Mouse (Mus musculus): ENCODE measurements around the gene Olfr617.
"Not testable (repeated sequence)": the region's sequence is repeated elsewhere in the genome, so short reads cannot be mapped to it uniquely, and the experiment has no call there.

The Olfr617 gene

DNA sequence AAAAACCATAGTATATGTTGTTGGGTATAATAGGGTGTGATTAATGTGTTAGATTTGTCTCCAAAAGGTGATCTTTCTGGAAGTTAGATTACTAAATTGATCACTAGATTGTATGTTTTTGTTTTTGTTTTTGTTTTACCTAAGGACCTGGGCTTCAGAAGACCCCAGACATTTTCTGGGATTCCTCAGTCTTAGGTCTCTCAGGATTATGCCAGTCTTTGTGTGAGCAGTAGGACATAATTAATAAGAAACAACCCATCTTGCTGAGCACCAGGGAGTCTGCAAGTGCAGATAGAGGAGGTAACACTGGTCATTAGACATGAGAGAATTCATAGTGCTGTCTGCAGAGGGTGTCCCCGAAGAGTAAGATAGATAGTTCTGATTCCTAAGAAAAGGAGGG lies at the start of gene Olfr617:
TSS of gene Olfr617 (plus strand) at position 301 of the 400 bp plus-strand sequence.
- DNase-seq (ENCODE audit: low spot score in 2 of 2): no peak

DNA sequence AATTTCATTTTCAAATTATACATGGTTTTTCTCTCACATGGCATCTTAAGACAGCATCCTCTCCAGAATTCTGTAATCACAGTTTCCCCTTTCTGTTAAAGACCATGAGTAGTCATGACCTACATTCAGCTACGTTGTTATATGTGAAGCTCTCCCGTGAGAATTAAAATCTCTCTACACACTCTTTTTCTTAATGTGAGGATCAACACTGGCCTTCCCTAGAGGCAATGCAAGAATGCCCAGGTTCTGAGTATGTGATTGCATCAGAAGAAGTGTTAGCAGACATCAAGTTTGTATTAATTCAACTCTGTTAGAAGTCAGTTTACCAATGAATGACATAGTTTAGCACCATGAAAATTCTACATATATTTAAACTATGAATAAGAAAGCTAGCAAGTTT lies 30.2 kb upstream of the Olfr617 start, which contains the start of gene Olfr612:
TSS of gene Olfr612 (minus strand) at position 101 of the 400 bp plus-strand sequence.
- DNase-seq (ENCODE audit: low spot score in 2 of 2): not testable (repeated sequence)

DNA sequence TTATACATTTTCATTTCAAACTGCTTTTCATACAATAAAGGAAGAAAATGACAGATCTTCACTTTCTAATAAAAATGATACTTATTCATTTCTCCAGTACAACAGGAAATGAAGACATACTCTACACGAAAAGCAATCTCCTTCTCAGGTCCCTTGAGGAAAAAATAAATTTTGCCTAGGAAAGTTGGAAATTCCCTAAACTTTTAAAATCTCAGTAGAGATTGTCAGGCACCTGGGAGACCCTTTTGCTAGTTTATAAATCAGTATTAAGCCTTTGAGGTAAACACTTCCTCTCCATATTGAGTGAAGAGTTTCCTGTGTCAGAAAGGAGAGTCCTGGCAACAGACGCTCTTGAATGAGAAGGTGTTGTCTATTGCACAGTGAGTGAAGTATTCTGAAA lies 25.1 kb upstream of the Olfr617 start, which contains the start of gene Olfr613:
TSS of gene Olfr613 (plus strand) at position 301 of the 400 bp plus-strand sequence.
- DNase-seq (ENCODE audit: low spot score in 2 of 2): no peak

DNA sequence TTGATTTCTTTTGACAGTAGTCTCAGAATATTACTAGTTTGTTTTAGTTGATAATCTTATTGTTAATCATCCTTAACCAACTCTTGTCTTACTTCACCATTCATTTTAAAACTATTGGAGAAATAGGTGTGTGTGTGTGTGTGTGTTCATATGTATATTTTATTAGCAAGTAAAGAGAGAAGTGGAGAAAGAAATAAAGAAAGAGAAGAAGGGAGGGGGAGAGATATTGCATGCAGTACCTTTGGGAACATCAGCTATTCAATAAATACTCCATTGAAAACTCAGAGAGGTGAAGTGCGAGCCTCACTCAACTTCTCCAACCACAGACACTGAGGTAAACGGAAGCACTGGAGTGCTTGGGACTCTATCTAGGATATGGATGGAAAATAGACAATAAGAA lies 17.1 kb upstream of the Olfr617 start, which contains the start of gene Olfr615:
TSS of gene Olfr615 (plus strand) at position 301 of the 400 bp plus-strand sequence.
- DNase-seq (ENCODE audit: low spot score in 2 of 2): no peak

DNA sequence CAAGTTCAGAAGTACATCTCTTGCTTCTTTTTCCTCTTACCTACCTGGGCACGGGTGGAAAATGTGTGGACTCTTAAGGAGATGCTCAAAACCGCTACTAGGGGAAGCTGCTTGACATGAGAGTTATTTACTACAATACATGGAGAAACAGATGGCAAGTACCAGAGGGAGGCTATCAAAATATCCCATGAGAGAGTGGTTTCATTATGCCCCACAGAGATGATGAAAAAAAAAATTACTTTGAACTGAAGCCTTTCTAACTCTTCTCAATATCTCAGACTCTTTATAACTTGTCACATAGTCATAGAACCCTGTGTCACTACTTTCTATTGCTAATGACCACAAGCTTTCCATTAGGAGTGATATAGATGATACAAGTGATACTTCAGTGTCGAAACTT lies 3.8 kb upstream of the Olfr617 start, which contains the start of gene Olfr616:
TSS of gene Olfr616 (minus strand) at position 101 of the 400 bp plus-strand sequence.
- DNase-seq (ENCODE audit: low spot score in 2 of 2): no peak

DNA sequence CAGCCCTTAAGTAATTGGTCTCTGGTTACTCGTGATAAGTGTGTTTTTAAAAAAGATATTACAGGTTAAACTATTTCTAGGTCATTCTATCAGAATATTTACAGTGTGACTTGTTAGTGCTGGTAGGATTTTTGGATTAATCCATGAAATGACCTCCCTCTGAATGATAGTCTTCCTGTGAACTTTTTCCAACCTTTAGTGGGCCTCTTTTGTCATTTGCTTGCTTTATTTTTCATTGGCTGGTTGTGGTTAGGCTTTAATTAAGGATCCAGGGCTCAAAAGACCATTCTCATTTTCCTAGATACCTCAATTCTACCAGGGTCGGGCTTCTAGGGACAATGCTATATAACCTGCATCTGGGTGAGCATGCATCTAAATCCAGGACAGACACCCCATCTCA lies 16.9 kb downstream of the Olfr617 start, which contains the start of gene Olfr618:
TSS of gene Olfr618 (plus strand) at position 301 of the 400 bp plus-strand sequence.
- no peak for DNase-seq (ENCODE audit: low spot score in 2 of 2)

DNA sequence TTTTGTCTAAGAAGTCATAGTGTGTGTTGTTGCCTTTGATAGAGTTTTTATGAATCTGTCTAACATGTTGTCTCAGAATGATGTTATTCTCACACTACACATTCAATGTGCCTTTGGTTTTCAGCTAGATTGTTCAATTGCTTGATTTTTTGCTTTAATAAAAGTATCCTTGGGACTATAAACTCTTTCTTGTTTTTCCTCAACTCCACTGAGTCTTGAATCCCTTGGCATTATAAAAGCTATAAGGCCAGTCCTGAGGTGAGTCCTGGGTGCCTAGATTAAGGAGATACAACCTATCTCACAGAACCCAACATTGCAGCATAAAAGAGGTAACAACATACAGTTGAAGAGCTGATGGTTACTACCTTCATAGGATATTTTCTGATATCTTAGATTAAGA lies 27.4 kb downstream of the Olfr617 start, which contains the start of gene Olfr619:
TSS of gene Olfr619 (plus strand) at position 301 of the 400 bp plus-strand sequence.
- DNase-seq (ENCODE audit: low spot score in 2 of 2): no peak

DNA sequence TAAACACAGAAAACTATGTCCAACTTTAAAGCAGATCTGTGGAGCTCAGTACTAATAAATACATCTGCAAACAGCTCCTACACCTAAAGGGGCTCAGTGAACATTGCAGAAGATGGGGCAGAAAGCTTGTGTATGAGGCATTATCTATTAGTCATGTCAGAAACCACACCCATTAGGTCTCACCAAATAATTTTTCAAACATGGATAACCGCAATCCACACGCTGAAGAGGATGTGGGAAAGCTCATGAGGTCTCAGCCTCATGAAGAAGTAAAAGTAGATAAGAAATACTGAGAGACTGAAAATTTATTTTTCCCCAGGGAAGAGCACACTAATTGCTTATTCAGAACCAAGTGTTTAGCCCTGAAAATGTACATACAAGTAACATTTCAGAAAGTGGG lies 34.6 kb downstream of the Olfr617 start:
- DNase-seq (ENCODE audit: low spot score in 2 of 2): no peak

DNA sequence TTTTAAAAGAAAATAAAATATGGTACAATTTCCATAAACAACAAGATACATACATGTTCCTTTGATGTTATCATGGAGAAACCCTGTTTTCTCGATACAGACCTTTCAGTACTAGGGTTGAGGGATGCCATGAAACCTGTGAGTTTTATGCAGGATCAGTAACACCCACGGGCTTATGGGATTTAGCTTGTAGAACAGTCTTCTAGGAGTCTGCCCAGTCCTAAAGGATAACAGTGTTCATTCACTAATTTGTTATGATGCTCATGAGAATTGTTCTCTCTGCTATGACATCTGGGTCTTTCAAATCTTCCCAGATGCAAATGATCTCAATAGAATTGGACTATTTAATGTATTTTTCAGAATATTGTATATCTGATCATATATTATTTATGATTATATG lies 39.6 kb downstream of the Olfr617 start, which contains the start of gene Olfr620:
TSS of gene Olfr620 (minus strand) at position 101 of the 400 bp plus-strand sequence.
- DNase-seq (ENCODE audit: low spot score in 2 of 2): no peak
